Mouse (Mus musculus) layer of hippocampus, postnatal 36 days (tissue): ENCODE data around the gene A530084C06Rik. TPM values are rescaled to one million over a fixed set of nuclear protein-coding genes. Genes with fewer than 3 reads are reported as not detected.

Experiments used
- DNase-seq, 2 experiments: peaks; one replicate each; pipeline ENCODE4 v3.0.0; 2022
- total RNA-seq, 2 experiments: library from RNA; stranded (reverse); gene quantifications; 2 replicates each; pipeline ENCODE4 v1.2.3; 2021

The A530084C06Rik gene
- under 1 TPM; 0.68 to 0.95 TPM for total RNA-seq

DNA sequence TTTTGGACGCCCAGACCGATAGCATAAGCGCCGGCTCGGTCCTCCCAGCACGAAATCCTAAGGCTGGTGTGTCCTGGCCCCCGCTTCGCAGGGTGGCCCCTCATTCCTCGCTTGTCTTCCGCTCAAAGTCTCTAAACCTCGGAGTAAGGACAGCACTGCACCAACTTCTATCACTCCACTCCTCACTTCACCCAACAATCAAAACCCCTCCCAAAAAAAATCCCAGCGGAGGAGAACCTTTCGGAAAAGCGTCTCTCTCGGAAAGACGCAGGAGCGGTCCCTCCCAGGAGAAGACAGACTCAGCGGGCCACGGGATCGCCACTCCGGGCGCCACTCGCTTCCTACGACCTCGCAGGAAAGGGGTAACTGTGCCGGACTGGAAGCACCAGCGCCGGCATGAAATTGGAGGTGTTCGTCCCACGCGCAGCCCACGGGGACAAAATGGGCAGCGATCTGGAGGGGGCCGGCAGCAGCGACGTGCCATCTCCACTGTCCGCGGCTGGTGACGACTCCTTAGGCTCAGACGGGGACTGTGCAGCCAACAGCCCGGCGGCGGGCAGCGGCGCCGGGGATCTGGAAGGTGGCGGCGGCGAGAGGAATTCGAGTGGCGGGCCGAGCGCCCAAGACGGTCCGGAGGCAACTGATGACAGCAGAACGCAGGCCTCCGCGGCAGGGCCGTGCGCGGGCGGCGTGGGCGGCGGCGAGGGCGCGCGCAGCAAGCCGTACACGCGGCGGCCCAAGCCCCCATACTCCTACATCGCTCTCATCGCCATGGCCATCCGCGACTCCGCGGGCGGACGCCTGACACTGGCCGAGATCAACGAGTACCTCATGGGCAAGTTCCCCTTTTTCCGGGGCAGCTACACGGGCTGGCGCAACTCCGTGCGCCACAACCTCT is at the start of gene A530084C06Rik:
Gene A530084C06Rik, minus strand, starts transcription at position 813 of the 898 bp plus-strand sequence.
- DNase-seq = peak; percentile 7 to 9

DNA sequence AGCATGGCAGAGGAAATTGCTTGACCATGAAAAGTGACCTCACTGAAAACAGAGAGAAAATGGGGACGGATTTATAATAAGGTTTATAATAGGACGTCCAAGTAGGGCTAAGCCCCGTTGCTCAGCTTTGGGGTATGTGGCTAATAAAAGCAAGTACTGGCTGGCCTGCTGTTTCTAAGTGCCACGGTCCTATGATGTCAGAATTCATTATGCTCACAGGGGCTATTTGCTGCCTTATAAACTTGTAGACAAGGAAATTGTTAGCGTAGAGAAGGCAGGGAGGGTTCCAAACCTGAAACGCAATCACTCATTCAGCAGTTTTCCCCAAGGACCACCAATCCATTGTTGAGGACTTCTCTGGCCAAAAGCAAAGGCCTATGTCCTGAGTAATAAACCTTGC is 44.8 kb upstream of the A530084C06Rik start:
- no peak for DNase-seq

DNA sequence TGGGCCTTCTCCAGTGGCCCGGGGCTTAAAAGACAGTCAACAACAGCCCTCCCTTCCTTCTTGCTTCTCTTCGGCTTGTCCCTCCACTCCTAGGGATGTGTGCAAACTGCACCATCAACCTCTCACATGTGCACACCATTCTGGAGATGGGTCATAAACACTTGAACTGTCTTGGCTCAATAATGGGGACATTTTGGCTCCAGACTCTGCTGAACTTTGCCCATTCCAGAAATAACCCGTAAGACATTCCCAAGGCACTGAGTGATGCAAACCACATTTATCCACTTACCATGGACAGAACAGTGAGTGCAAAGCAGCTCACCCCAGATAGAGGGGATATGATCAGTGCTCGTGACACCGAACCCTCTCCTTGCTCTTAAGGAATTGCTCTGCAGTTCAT is 40.4 kb upstream of the A530084C06Rik start:
- DNase-seq = no peak

DNA sequence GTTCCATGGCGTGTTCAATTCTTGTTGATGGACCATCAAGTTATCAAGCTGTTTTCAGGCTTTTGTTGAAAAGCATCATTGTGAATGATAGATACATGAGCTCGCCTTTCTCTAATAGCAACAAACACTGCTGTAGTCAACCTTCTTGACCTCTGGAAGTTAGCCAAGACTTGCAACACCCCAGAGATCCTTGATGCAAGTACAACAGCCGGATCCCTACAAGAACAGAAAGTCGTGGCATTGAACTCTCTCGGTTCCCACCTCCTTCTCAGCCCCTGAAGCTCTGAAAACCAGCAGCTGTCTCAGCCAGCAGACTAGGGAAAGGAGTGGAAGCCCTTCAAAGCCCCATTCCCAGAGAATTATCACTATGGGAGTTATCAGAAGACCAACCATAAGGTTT is 28.2 kb upstream of the A530084C06Rik start:
- no peak for DNase-seq

DNA sequence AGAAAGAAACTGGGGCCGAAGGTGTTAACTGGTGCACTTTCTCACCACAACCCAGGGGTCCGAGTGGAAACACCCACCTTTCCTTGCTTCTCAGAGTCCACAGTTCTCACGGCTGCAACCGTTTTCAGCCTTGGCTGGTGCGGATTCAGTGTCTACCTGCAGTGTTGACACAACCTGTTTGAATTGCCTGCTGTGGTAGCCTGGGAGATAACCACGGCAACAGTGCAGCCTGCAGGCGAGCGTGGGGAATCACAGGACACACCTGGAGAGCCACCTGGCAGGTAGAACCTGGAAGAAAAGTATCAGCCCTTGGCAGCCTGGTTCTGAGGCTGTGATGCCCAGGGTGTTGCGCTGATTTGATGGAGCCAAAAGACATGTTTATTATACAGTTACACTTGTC is 20.7 kb upstream of the A530084C06Rik start:
- DNase-seq = no peak

DNA sequence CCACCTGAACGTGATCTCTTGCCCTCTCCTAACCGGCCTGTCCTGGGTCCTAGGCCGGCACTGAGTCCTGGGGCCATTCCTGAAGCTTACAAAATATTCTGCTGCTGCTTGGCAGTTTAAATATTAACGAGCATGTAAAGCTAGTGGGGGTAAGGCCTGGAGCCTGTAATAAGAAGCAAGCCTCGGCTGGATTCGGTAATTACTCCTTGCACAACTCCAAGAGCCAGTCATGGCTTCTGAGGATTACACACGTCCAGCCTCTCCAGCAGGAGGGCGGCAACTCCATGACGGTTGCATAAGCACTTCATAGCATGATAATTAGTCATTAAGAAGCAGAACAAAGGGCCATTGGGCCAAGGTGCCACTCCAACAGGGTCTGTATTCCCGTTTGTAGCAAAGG is 19.3 kb upstream of the A530084C06Rik start:
- DNase-seq = no peak

DNA sequence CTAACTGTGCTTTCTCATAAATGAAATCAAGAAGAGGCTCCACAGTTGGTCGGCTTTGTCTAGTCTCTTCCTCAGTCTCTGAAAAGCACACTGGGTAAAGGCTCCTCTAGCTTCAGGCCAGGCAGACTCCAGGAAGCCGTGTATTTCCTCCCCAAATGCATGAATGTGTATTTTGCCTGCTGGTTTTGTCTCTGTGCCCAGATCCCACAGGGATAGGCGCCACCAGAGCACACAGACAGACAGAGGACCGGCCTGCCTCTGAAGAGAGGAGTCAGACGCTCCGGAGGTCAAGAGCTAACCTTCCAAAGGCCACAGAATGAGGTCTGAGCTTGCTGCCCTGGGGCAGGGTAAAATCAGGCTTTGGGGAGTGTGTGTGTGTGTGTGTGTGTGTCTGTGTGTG is 18.4 kb upstream of the A530084C06Rik start:
- DNase-seq = no peak

DNA sequence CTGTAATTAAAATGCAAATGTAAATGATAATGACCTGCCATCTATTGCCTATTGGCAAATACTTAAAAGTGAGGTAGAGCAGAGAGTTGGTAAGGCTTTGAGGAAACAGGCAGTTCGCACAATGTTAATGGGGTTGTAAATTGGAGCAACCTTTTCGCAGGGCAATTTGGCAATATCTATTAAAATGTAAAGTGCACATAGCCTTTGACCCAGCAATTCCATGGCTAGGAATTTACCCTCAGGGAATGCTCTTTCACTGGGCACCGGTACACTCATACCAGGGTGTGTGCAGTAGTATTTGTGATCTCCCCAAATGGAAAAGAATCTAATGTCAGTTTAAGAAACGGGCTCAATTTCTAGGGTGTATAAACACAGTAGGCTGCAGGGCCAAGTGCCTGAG is 17.6 kb upstream of the A530084C06Rik start:
- no peak for DNase-seq

DNA sequence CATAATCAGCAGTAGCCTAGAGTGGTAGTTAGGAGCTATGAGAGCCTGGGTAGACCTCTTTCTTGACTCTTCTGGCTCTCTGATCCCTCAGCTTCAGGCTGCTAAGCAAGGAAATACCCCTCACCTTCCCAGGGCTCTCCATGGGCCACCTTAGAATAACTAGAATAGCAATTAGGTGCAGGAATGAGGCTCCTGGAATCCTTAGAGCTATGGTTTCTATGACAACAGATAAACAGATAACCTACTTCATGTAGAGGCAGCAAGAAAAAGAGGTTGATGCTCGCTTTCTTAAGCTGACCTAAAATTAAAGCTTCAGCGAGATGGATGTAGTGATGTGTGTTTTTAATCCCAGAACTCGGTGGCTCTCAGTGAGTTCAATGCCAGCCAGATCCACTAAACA is 15.5 kb upstream of the A530084C06Rik start:
- no peak for DNase-seq

DNA sequence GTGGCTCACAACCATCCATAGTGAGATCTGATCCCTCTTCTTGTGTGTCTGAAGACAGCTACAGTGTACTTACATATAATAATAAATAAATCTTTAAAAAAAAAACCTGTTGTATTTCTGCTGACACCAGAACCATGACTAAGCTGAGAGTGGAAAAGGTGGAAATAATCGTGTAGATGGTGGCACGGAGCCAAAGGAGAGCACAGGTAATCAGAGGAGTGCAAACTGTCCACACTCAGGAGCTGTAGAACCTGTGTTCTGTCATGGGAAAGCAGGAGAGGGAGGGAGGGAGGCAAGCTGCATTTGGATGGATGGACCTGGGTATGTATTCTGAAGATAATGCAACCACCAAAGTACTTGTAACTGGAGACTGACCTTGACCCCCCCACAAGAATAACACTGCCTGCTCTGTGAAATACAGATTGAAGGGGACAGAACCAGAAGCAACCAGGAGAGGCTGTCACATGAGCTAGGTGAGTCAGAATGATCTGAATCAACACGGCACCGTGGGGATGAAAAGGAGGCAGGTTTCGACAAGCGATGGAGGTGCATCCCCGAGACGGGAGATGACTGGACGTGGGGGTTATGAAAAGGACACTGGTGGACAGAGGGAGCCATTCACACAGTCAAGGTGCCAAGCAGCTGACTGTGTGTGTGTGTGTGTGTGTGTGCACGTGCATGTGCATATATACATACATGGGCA is 13.8 kb upstream of the A530084C06Rik start:
- no peak for DNase-seq

DNA sequence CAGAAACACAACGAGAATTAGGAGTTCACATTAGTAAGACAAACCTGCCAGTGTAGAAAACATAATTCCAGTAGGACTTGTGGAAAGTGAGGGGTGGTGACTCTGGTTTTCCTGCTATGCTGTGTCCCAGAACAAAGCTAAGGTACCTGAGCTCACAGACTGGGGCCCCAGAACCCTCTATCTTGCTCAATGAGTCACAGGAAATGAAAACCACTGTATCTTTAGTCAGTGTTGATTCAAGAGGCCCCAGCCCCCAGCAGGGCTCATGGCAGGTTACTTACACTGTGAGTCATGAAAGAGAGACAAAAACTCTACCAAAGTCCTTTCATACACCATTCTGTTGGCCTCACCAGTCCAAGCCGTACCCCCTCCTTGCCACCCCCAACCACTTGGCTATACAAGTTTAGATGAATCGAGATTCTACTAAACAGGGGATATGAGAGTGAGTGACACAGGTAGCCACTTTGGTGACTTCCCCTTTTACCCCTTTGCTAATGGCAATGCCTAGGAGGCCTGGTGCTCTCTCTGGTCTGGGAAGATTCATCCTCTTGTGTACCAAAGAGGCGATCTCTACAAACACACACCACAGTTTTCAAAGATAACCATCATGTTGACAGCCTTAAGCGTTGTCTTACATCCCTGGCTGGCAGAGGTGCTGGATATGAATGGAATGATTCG is 8.6 kb upstream of the A530084C06Rik start:
- DNase-seq = no peak

DNA sequence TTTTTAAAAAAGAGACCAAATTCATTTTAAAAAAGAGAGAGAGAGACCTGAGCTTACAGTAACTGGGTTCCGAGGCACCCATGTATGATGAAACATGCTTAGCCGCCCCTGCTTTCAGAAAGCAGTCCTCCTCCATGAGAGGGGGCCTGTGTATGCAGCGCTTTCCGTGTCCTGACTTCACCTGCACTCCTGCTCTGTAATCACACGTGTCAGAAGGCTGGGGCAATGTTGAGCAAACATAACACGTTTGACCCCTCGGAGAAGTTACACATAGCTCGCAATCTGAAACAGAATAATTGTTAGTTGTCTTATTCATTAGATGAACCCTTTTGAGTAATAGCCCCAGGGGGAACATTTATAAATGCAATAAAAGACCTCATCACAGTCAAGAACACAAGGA is 8.0 kb upstream of the A530084C06Rik start:
- DNase-seq = no peak

DNA sequence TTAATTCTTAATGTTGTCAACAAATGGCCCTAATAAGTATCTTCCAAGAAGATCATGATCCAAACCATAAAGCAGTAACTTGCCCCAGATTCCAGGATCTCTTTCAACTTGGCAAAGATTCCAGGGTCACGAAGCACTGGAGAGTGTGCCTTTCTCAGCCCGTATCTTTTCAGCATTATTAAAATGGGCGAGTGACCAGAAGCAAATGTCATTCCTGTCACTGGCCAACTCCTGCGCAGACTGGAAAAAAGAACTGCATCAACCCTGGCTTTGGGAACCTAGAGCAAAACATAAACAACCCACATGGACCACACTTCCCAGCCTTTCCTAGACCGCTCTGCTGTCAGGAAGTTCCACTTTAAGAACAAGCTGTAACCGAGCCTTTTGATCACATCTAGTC is 5.3 kb upstream of the A530084C06Rik start:
- no peak for DNase-seq

DNA sequence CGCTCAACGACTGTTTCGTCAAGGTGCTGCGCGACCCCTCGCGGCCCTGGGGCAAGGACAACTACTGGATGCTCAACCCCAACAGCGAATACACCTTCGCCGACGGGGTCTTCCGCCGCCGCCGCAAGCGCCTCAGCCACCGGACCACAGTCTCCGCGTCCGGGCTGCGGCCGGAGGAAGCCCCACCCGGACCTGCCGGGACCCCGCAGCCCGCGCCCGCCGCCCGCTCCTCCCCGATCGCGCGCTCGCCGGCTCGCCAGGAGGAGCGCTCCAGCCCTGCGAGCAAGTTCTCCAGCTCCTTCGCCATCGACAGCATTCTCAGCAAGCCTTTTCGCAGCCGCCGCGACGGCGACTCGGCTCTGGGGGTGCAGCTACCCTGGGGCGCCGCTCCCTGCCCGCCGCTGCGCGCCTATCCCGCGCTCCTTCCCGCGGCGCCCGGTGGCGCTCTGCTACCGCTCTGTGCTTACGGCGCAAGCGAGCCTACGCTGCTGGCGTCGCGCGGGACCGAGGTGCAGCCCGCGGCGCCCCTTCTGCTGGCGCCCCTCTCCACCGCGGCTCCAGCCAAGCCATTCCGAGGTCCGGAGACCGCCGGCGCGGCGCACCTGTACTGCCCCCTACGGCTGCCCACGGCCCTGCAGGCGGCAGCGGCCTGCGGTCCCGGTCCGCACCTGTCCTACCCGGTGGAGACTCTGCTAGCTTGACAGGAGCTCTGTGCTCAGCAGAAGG is 449 bp upstream of the A530084C06Rik start:
- DNase-seq = peak; percentile 15 to 19

DNA sequence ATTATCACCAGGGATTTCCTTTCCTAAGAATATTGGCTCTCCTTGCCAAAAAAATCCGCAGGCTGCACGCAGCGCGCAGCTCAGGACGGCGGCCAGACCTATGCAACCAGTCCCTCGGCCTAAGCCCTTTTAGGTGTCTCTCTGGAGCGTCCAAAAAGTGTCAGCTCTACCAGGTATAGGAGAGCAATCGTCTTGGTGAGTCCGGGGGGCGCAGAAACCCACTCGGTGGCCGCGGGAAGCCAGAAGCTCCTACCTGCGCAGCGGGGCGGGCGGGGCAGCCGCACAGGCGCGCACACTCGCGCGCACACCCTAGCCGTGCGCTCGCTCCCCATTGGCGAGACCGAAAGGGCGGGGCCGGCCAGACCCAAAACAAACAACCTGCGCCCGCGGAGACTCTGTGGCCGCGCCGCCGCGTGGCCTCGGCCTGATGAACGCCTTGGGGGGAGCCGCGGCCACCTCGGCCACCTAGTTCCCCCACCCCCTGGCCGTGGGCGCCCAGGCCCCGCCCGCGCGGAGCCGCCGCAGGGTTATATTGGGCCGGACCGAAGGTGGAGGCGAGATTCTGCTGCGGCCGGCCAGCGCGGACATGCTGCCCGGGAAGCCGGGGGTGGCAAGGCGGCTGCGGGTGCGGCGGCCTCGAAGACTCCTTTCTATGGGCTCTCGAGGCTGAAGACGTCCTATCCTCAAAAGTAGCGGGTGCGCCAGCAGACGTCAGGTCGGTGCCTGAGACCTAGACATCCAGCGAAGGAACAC is 1.2 kb downstream of the A530084C06Rik start:
- peak; percentile 14 to 16 for DNase-seq

DNA sequence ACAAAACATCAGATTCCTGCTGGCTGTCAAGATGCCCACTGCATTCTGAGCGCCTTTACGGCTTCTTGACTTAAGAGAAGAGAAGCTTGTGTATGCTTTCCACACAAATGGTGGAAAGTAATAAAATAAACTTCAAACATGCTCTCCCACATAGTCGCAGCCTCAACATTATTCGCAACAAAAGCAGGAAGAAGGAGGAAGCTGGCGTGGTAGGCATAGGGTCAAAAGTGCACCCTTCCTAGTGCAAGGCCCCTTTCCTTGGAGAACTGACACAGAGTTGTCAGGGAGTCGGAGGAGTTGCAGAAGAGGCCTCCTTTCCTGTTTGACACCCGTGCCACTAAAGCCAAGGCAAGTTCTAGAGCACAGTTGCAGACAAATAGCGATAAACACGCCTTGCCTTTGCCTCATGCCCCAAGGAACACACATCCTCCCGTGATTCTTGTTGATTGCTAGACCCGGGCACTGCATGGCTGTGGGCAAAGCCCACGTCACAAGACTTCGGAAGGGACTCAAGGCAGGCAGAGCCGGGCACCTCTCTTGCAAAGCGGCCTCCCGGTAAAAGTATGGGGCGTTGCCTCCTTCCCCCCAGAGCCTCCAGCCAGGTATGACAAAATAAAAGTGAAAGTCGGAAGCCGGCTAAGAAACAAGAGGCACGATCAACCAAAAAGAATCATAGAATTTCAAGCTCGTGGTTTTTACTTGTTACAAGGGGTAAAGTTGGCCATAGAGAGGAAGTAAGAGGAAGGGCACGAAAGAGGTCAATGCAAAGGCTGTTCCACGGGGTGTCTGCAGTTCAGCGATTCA is 2.0 kb downstream of the A530084C06Rik start:
- no peak for DNase-seq

DNA sequence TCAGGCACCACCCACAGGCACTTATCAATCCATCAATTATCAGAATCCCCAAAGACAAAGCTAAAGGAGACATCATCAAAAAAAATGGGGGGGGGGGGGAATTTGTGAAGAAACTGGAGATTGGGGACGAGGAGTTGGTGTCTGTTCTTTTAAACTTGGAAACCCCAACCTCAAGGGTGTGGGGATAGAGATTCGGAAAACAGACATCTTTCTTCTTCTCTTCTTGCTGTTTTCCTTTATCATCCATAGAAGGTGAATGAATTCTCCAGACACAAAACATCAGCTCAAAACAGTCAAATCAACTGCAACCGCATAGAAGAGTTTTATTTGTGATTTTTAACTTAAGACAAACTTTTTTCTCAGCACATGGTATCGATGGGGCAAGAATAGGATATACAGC is 3.3 kb downstream of the A530084C06Rik start, which contains the start of gene Foxq1:
Gene Foxq1, plus strand, starts transcription at position 301 of the 400 bp plus-strand sequence.
- no peak for DNase-seq

DNA sequence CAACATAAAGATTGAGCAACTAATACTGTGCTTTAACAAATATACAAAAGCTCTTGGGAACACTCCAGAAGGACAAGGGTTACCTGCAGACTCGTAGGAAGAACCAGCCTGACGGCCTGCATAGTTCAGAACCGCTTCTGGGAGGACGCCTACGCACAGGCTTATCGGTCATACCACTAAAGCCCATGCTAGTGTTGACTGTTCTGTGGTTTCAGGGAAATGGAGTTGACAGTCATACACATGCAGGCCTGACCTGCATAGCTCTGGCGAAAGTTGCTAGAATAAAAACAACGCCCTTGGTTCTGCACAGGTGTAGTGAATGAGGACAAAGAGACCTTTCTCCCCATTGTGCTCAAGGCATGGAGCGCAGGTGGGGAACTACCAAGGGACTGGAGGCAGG is 11.5 kb downstream of the A530084C06Rik start:
- no peak for DNase-seq

DNA sequence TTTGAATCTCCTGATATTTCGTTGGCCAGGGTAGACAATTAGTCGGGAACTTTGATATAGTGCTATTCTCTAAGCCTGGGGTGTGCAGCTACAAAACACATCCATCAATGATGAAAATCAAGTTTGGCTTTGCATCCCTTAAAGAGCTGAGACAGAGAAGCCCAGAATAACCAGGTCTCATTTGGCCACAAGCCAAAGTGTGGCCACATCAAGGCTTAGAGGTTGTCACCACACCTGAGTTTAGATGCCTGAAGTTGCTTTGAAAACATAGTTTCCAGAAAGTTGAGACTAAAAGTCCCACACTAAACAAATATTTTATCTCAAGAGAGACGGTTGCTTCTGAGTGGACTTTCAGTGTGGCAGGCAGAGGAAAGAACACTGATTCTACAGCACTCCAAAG is 11.9 kb downstream of the A530084C06Rik start:
- no peak for DNase-seq

DNA sequence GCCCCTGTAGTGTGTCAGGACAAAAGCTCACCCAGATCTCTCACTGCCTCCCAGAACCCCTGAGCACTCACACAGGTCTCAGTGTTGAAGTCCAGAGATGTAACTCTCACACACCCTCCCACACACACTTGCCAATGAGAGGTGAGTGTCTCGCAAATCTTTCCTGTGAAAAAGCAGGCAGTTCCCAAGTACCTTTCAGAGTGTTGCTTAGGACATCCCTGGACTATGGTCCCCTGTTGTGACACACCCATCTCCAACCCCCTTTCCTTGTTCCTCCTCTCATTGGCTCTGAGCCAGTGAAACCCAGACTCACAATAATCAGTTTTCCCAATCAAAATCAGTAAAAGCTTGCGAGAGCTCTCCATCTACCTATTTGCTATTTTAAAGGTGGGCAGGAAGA is 12.3 kb downstream of the A530084C06Rik start:
- no peak for DNase-seq

DNA sequence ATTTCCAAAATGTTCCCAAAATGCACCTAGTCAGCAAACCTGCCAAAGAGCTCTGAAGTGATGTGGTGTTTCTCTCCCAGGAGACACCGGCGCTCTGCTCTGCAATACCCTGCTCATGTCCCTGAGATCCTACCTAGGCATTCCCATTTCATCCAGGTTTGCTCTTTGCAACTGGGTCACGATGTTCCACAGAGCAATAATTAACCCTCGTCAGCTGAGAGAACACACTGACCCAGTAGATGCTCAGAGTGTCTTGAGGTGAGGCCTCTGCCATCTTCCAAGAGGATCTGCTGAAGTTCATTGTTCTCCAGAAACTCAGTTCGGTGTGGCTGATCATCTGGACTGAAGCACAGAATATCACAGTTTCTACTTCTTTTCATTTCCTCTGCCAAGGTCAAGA is 16.1 kb downstream of the A530084C06Rik start:
- DNase-seq = no peak
